Mouse (Mus musculus) liver, embryonic 16.5 days (tissue): ENCODE results near the gene Fgfr3. TPM values are rescaled to one million over a fixed set of nuclear protein-coding genes. Genes with fewer than 3 reads are reported as not detected.
A peak's percentile ranks its signal among the peaks of the same experiment; 100 is the strongest.

Experiments
- ATAC-seq: fragments of 200-750 bp; cut with Nextera tagmentation; 2 replicates; pipeline ENCODE4 v1.8.0; 2017; ENCODE audit warnings: low read depth, mild to moderate bottlenecking, moderate number of reproducible peaks, moderate library complexity
- H3K27ac ChIP-seq: fragments of 300-500 bp; sonication (generic); 2 replicates; pipeline ENCODE4 v1.5.1; 2014; ENCODE audit warnings: mild to moderate bottlenecking, low read length
- H3K27me3 ChIP-seq: fragments of 300-500 bp; sonication (generic); 2 replicates; pipeline ENCODE4 v1.6.1; 2014; ENCODE audit warnings: low read depth, low read length, mixed read lengths; ENCODE audit not compliant: control insufficient read depth, insufficient read depth
- H3K36me3 ChIP-seq: fragments of 300-500 bp; sonication (generic); 2 replicates; pipeline ENCODE4 v1.6.1; 2014; ENCODE audit warnings: mild to moderate bottlenecking; ENCODE audit not compliant: control insufficient read depth, insufficient read depth
- H3K4me1 ChIP-seq: fragments of 300-500 bp; sonication (generic); 2 replicates; pipeline ENCODE4 v1.6.1; 2014; ENCODE audit warnings: low read depth, low read length, mixed read lengths; ENCODE audit not compliant: control insufficient read depth
- H3K4me2 ChIP-seq: fragments of 300-500 bp; sonication (generic); 2 replicates; pipeline ENCODE4 v1.6.1; 2014; ENCODE audit warnings: low read depth, low read length, mixed read lengths
- H3K4me3 ChIP-seq: fragments of 300-500 bp; sonication (generic); 2 replicates; pipeline ENCODE4 v1.5.1; 2014; ENCODE audit warnings: low read depth, mild to moderate bottlenecking, low read length
- H3K9ac ChIP-seq: fragments of 300-500 bp; sonication (generic); 2 replicates; pipeline ENCODE4 v1.6.1; 2014; ENCODE audit warnings: low read depth, low read length
- H3K9me3 ChIP-seq: fragments of 300-500 bp; sonication (generic); replicated peaks from 2 replicates; pipeline ENCODE4 v1.6.1; 2016; ENCODE audit warnings: low read length; ENCODE audit not compliant: control insufficient read depth
- WGBS: fragments of 180-500 bp; shearing (Covaris S2); extraction: QIAGEN DNeasy Blood & Tissue Kit; methylation state at CpG from one replicate; pipeline ENCODE4 v1.1.7; 2014; ENCODE audit not compliant: insufficient replicate concordance; 5-methylcytosine and 5-hydroxymethylcytosine counted together
- polyA plus RNA-seq: library from polyadenylated mRNA; unstranded; fragments of >200 nt; fragmentation: Nextera tagmentation; extraction: Ambion mirVana; gene quantifications from 2 replicates; pipeline ENCODE4 v1.2.1, GENCODE M21; 2015

Fgfr3 gene
- polyA plus RNA-seq, 1 experiment from 2014 or later: 3.4 TPM

GRCm38 (mm10) chr5:33782345-33782998 is 61.0 kb downstream of the Fgfr3 start, which contains the start of gene Letm1:
TSS of gene Letm1 (minus strand) at chr5:33782817.
- Histone ChIP-seq H3K36me3 (no peaks in the 10 kb centered on the region), H3K9ac (peak within 1 kb of the TSS; percentile 87), H3K4me2 (peak within 1 kb of the TSS; percentile 82), H3K27ac (peak within 1 kb of the TSS; percentile 53; the same call in 1 of the 2 replicates), H3K4me1 (peaks cover 15% of the 10 kb centered on the region), H3K4me3 (peak within 1 kb of the TSS; percentile 95), H3K9me3 (no peaks in the 10 kb centered on the region), H3K27me3 (no peaks in the 10 kb centered on the region)
- peak; percentile 100 for ATAC-seq
- 0% methylated on average over 57 of the region's 65 CpGs for WGBS

GRCm38 (mm10) chr5:33782999-33783390 is 61.5 kb downstream of the Fgfr3 start:
- WGBS: 10% methylated on average over 6 of the region's 6 CpGs
- no peak for ATAC-seq
- no peaks in the 10 kb centered on the region for H3K9me3 ChIP-seq
- H3K9ac ChIP-seq: peak overlapping the region; percentile 87
- H3K4me2 ChIP-seq: peak overlapping the region; percentile 82
- peak overlapping the region; percentile 95 for H3K4me3 ChIP-seq
- H3K27ac ChIP-seq: no peak overlapping the region
- H3K4me1 ChIP-seq: peaks cover 15% of the 10 kb centered on the region
- no peaks in the 10 kb centered on the region for H3K27me3 ChIP-seq
- H3K36me3 ChIP-seq: no peaks in the 10 kb centered on the region

Other genes with a start within 250 kb of the Fgfr3 start
- 17.5 and 18.4 TPM in 2 replicates for gene Fam53a, start 92.0 kb upstream of the Fgfr3 start, polyA plus RNA-seq
- 0.12 TPM in 1 of 2 replicates, not detected in the other for gene Gm9903, start 91.7 kb upstream of the Fgfr3 start, polyA plus RNA-seq
- 214 and 245 TPM in 2 replicates for gene Slbp, start 69.1 kb upstream of the Fgfr3 start, polyA plus RNA-seq
- gene Tacc3, start 63.5 kb upstream of the Fgfr3 start, polyA plus RNA-seq: 127 and 129 TPM in 2 replicates
- 21.7 and 21.8 TPM in 2 replicates for gene Tmem129, start 63.3 kb upstream of the Fgfr3 start, polyA plus RNA-seq
- gene Letm1, start 61.1 kb downstream of the Fgfr3 start, polyA plus RNA-seq: 12.9 and 14.7 TPM in 2 replicates
- 17.1 and 20.2 TPM in 2 replicates for gene Nsd2, start 99.1 kb downstream of the Fgfr3 start, polyA plus RNA-seq
- 22.4 and 23.0 TPM in 2 replicates for gene Nelfa, start 214.7 kb downstream of the Fgfr3 start, polyA plus RNA-seq